Mouse (Mus musculus) megakaryocyte, embryonic 14.5 days (primary cell): ENCODE data around the gene Bahd1.

Experiments
- FLI1 ChIP-seq: IDR thresholded peaks from 2 replicates; pipeline ENCODE4 v1.6.1; 2012; ENCODE audit warnings: low read length, inconsistent platforms, mixed read lengths
- GATA1 ChIP-seq: IDR thresholded peaks from 3 replicates; pipeline ENCODE4 v1.6.1; 2012; ENCODE audit warnings: mixed read lengths, low read length, inconsistent platforms, borderline replicate concordance

DNA sequence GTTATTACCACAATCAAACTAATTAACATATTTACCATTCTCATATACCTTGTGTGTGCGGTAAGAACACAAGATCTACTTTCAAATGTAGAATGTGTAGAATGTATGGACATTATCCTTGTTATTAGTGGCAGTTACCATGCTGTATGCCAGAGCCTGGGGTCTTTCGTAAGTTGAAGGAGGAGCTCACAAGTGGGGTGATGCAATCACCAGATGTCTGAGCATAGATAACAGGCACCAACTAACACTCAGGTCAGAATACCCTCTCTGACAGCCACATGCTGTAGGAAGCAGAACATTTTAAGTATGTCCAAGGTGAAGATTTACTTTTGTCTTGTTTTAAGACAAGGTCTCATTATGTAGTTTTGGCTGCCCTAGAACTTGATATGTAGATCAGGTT is 60.2 kb downstream of the Bahd1 start:
- TF ChIP-seq GATA1 = no peak
- TF ChIP-seq FLI1 = no peak
